Mouse (Mus musculus): ENCODE data around the gene Chfr. TPM values are rescaled to one million over a fixed set of nuclear protein-coding genes. Genes with fewer than 3 reads are reported as not detected.
A peak's percentile ranks its signal among the peaks of the same experiment; 100 is the strongest.

Chfr gene
- polyA plus RNA-seq, 1 experiment from 2014 or later = 82.1 TPM

GRCm38 (mm10) chr5:110140424-110140823 lies 4.8 kb downstream of the Chfr start:
- Histone ChIP-seq H3K4me1 (ENCODE audit: control insufficient read depth, insufficient read depth, low read length) (no peaks in the 10 kb centered on the region), H3K4me2 (ENCODE audit: low read length) (no peak overlapping the region), H3K9me3 (replicated peaks; ENCODE audit: control insufficient read depth, low read length) (no peaks in the 10 kb centered on the region), H3K36me3 (ENCODE audit: control insufficient read depth, insufficient read depth, low read length) (peaks cover 30% of the 10 kb centered on the region), H3K27ac (ENCODE audit: low read depth, low read length) (no peak overlapping the region), H3K27me3 (replicated peaks; ENCODE audit: control insufficient read depth, insufficient read depth, low read length) (no peaks in the 10 kb centered on the region), H3K9ac (ENCODE audit: low read length) (no peak overlapping the region), H3K4me3 (ENCODE audit: low read depth, low read length) (no peak overlapping the region)
- DNase-seq (ENCODE audit: low spot score) (no peak), ATAC-seq (no peak)
- WGBS = 98% methylated on average over 7 of the region's 7 CpGs

- no peak overlapping the region for H3K9ac ChIP-seq (ENCODE audit: low read length)
- no peak for ATAC-seq
- no peaks in the 10 kb centered on the region for H3K27me3 ChIP-seq (replicated peaks; ENCODE audit: control insufficient read depth, insufficient read depth, low read length)
- H3K36me3 ChIP-seq (ENCODE audit: control insufficient read depth, insufficient read depth, low read length) = peaks cover 47% of the 10 kb centered on the region
- H3K4me2 ChIP-seq (ENCODE audit: low read length) = no peak overlapping the region
- no peak overlapping the region for H3K27ac ChIP-seq (ENCODE audit: low read depth, low read length)
- H3K4me3 ChIP-seq (ENCODE audit: low read depth, low read length) = no peak overlapping the region
- no peak for DNase-seq (ENCODE audit: low spot score)
- no peaks in the 10 kb centered on the region for H3K4me1 ChIP-seq (ENCODE audit: control insufficient read depth, insufficient read depth, low read length)
- WGBS = 88% methylated on average over 2 of the region's 2 CpGs
- H3K9me3 ChIP-seq (replicated peaks; ENCODE audit: control insufficient read depth, low read length) = no peaks in the 10 kb centered on the region
These were observed 6.7 kb downstream of the Chfr start for GRCm38 (mm10) chr5:110142309-110142708.

- DNase-seq (ENCODE audit: low spot score) (no peak), ATAC-seq (no peak)
- peaks cover 52% of the 10 kb centered on the region for H3K36me3 ChIP-seq (ENCODE audit: control insufficient read depth, insufficient read depth, low read length)
- no peak overlapping the region for H3K4me2 ChIP-seq (ENCODE audit: low read length)
- H3K27ac ChIP-seq (ENCODE audit: low read depth, low read length) = no peak overlapping the region
- no peaks in the 10 kb centered on the region for H3K4me1 ChIP-seq (ENCODE audit: control insufficient read depth, insufficient read depth, low read length)
- H3K4me3 ChIP-seq (ENCODE audit: low read depth, low read length) = no peak overlapping the region
- WGBS = 89% methylated on average over 5 of the region's 5 CpGs
- H3K9me3 ChIP-seq (replicated peaks; ENCODE audit: control insufficient read depth, low read length) = no peaks in the 10 kb centered on the region
- H3K27me3 ChIP-seq (replicated peaks; ENCODE audit: control insufficient read depth, insufficient read depth, low read length) = no peaks in the 10 kb centered on the region
- no peak overlapping the region for H3K9ac ChIP-seq (ENCODE audit: low read length)
These were observed 7.4 kb downstream of the Chfr start for GRCm38 (mm10) chr5:110143007-110143406.

- H3K4me1 ChIP-seq (ENCODE audit: control insufficient read depth, insufficient read depth, low read length) = no peaks in the 10 kb centered on the region
- ATAC-seq = no peak
- H3K36me3 ChIP-seq (ENCODE audit: control insufficient read depth, insufficient read depth, low read length) = peaks cover 76% of the 10 kb centered on the region
- H3K9me3 ChIP-seq (replicated peaks; ENCODE audit: control insufficient read depth, low read length) = no peaks in the 10 kb centered on the region
- no peak for DNase-seq (ENCODE audit: low spot score)
- H3K4me2 ChIP-seq (ENCODE audit: low read length) = no peak overlapping the region
- no peak overlapping the region for H3K27ac ChIP-seq (ENCODE audit: low read depth, low read length)
- H3K4me3 ChIP-seq (ENCODE audit: low read depth, low read length) = no peak overlapping the region
- H3K27me3 ChIP-seq (replicated peaks; ENCODE audit: control insufficient read depth, insufficient read depth, low read length) = no peaks in the 10 kb centered on the region
- 97% methylated on average over 4 of the region's 4 CpGs for WGBS
- H3K9ac ChIP-seq (ENCODE audit: low read length) = no peak overlapping the region
These were observed 33.7 kb downstream of the Chfr start for GRCm38 (mm10) chr5:110169374-110169773.

- H3K4me3 ChIP-seq (ENCODE audit: low read depth, low read length) = peak within 1 kb of the TSS; percentile 80
- peak; percentile 99 for ATAC-seq
- H3K4me1 ChIP-seq (ENCODE audit: control insufficient read depth, insufficient read depth, low read length) = peaks cover 8% of the 10 kb centered on the region
- peak; percentile 97 for DNase-seq (ENCODE audit: low spot score)
- no peaks in the 10 kb centered on the region for H3K9me3 ChIP-seq (replicated peaks; ENCODE audit: control insufficient read depth, low read length)
- H3K4me2 ChIP-seq (ENCODE audit: low read length) = peak within 1 kb of the TSS; percentile 84
- peaks cover 10% of the 10 kb centered on the region; the same call in 1 of the 2 replicates for H3K36me3 ChIP-seq (ENCODE audit: control insufficient read depth, insufficient read depth, low read length)
- H3K9ac ChIP-seq (ENCODE audit: low read length) = peak within 1 kb of the TSS; percentile 82
- no peaks in the 10 kb centered on the region for H3K27me3 ChIP-seq (replicated peaks; ENCODE audit: control insufficient read depth, insufficient read depth, low read length)
- WGBS = under 1% methylated on average over 41 of the region's 41 CpGs
- H3K27ac ChIP-seq (ENCODE audit: low read depth, low read length) = peak within 1 kb of the TSS; percentile 59; the same call in 1 of the 2 replicates
These were observed 40.8 kb downstream of the Chfr start, which contains the start of gene Golga3 for GRCm38 (mm10) chr5:110176362-110177020. Gene Golga3, plus strand, starts transcription at chr5:110176701.

GRCm38 (mm10) chr5:110177021-110177420 lies 41.4 kb downstream of the Chfr start:
- Histone ChIP-seq H3K4me3 (ENCODE audit: low read depth, low read length) (peak overlapping the region; percentile 80), H3K4me1 (ENCODE audit: control insufficient read depth, insufficient read depth, low read length) (peaks cover 8% of the 10 kb centered on the region), H3K27me3 (replicated peaks; ENCODE audit: control insufficient read depth, insufficient read depth, low read length) (no peaks in the 10 kb centered on the region), H3K27ac (ENCODE audit: low read depth, low read length) (peak overlapping the region; percentile 59; the same call in 1 of the 2 replicates), H3K36me3 (ENCODE audit: control insufficient read depth, insufficient read depth, low read length) (peaks cover 10% of the 10 kb centered on the region), H3K9me3 (replicated peaks; ENCODE audit: control insufficient read depth, low read length) (no peaks in the 10 kb centered on the region), H3K4me2 (ENCODE audit: low read length) (peak overlapping the region; percentile 84), H3K9ac (ENCODE audit: low read length) (peak overlapping the region; percentile 82)
- ATAC-seq (no peak; the same call in 1 of the 2 replicates), DNase-seq (ENCODE audit: low spot score) (no peak)
- 4% methylated on average over 19 of the region's 19 CpGs for WGBS

GRCm38 (mm10) chr5:110178628-110179027 lies 43.0 kb downstream of the Chfr start:
- Histone ChIP-seq H3K27ac (ENCODE audit: low read depth, low read length) (no peak overlapping the region), H3K36me3 (ENCODE audit: control insufficient read depth, insufficient read depth, low read length) (peaks cover 17% of the 10 kb centered on the region), H3K9ac (ENCODE audit: low read length) (no peak overlapping the region), H3K27me3 (replicated peaks; ENCODE audit: control insufficient read depth, insufficient read depth, low read length) (no peaks in the 10 kb centered on the region), H3K4me1 (ENCODE audit: control insufficient read depth, insufficient read depth, low read length) (peaks cover 8% of the 10 kb centered on the region), H3K4me2 (ENCODE audit: low read length) (no peak overlapping the region), H3K9me3 (replicated peaks; ENCODE audit: control insufficient read depth, low read length) (no peaks in the 10 kb centered on the region), H3K4me3 (ENCODE audit: low read depth, low read length) (no peak overlapping the region)
- DNase-seq (ENCODE audit: low spot score) (no peak), ATAC-seq (no peak)
- 87% methylated on average over 2 of the region's 2 CpGs for WGBS

GRCm38 (mm10) chr5:110181716-110182115 lies 46.1 kb downstream of the Chfr start:
- WGBS = 90% methylated on average over 5 of the region's 5 CpGs
- ATAC-seq (no peak), DNase-seq (ENCODE audit: low spot score) (no peak)
- peaks cover 45% of the 10 kb centered on the region for H3K36me3 ChIP-seq (ENCODE audit: control insufficient read depth, insufficient read depth, low read length)
- H3K4me1 ChIP-seq (ENCODE audit: control insufficient read depth, insufficient read depth, low read length) = peaks cover 6% of the 10 kb centered on the region; the same call in 1 of the 2 replicates
- no peaks in the 10 kb centered on the region for H3K27me3 ChIP-seq (replicated peaks; ENCODE audit: control insufficient read depth, insufficient read depth, low read length)
- no peaks in the 10 kb centered on the region for H3K9me3 ChIP-seq (replicated peaks; ENCODE audit: control insufficient read depth, low read length)
- H3K4me2 ChIP-seq (ENCODE audit: low read length) = no peak overlapping the region
- no peak overlapping the region for H3K4me3 ChIP-seq (ENCODE audit: low read depth, low read length)
- H3K9ac ChIP-seq (ENCODE audit: low read length) = no peak overlapping the region
- no peak overlapping the region for H3K27ac ChIP-seq (ENCODE audit: low read depth, low read length)

- H3K27me3 ChIP-seq (replicated peaks; ENCODE audit: control insufficient read depth, insufficient read depth, low read length) = no peaks in the 10 kb centered on the region
- no peaks in the 10 kb centered on the region for H3K9me3 ChIP-seq (replicated peaks; ENCODE audit: control insufficient read depth, low read length)
- H3K27ac ChIP-seq (ENCODE audit: low read depth, low read length) = no peak overlapping the region
- no peaks in the 10 kb centered on the region for H3K4me1 ChIP-seq (ENCODE audit: control insufficient read depth, insufficient read depth, low read length)
- WGBS = 83% methylated on average over 10 of the region's 10 CpGs
- no peak overlapping the region for H3K4me3 ChIP-seq (ENCODE audit: low read depth, low read length)
- H3K36me3 ChIP-seq (ENCODE audit: control insufficient read depth, insufficient read depth, low read length) = peaks cover 77% of the 10 kb centered on the region
- no peak overlapping the region for H3K4me2 ChIP-seq (ENCODE audit: low read length)
- ATAC-seq = no peak
- no peak overlapping the region for H3K9ac ChIP-seq (ENCODE audit: low read length)
- DNase-seq (ENCODE audit: low spot score) = no peak
These were observed 67.7 kb downstream of the Chfr start for GRCm38 (mm10) chr5:110203164-110203895.

All from forebrain, embryonic 14.5 days (tissue).